Mouse (Mus musculus) yolk sac, embryonic 10.5 days (tissue): ENCODE data around the gene Nt5c3.

Source experiments
- DNase-seq: peaks from one replicate; pipeline ENCODE4 v3.0.0-alpha.2; 2017; ENCODE audit warnings: low spot score

The Nt5c3 gene

GRCm38 (mm10) chr6:56835532-56835931 lies 88.2 kb downstream of the Nt5c3 start:
- no peak for DNase-seq

- DNase-seq: no peak
These were observed 89.0 kb downstream of the Nt5c3 start for GRCm38 (mm10) chr6:56834769-56835168.

GRCm38 (mm10) chr6:56832830-56833229 lies 90.9 kb downstream of the Nt5c3 start:
- no peak for DNase-seq

GRCm38 (mm10) chr6:56832407-56832796 lies 91.3 kb downstream of the Nt5c3 start:
- no peak for DNase-seq
